Mouse (Mus musculus) heart, adult 2 months (tissue): Measurements from ENCODE around the gene Rnf11.

Source experiments
- EP300 ChIP-seq: fragments of 200-500 bp; IDR thresholded peaks from 2 replicates; pipeline ENCODE4 v1.6.1; 2011; ENCODE audit warnings: low read depth, low read length, control low read depth; ENCODE audit not compliant: insufficient read depth
- POLR2A ChIP-seq: fragments of 200-500 bp; IDR thresholded peaks from 2 replicates; pipeline ENCODE4 v1.6.1; 2011; ENCODE audit warnings: mild to moderate bottlenecking, low read depth, low read length, control low read depth; ENCODE audit not compliant: insufficient read depth

DNA sequence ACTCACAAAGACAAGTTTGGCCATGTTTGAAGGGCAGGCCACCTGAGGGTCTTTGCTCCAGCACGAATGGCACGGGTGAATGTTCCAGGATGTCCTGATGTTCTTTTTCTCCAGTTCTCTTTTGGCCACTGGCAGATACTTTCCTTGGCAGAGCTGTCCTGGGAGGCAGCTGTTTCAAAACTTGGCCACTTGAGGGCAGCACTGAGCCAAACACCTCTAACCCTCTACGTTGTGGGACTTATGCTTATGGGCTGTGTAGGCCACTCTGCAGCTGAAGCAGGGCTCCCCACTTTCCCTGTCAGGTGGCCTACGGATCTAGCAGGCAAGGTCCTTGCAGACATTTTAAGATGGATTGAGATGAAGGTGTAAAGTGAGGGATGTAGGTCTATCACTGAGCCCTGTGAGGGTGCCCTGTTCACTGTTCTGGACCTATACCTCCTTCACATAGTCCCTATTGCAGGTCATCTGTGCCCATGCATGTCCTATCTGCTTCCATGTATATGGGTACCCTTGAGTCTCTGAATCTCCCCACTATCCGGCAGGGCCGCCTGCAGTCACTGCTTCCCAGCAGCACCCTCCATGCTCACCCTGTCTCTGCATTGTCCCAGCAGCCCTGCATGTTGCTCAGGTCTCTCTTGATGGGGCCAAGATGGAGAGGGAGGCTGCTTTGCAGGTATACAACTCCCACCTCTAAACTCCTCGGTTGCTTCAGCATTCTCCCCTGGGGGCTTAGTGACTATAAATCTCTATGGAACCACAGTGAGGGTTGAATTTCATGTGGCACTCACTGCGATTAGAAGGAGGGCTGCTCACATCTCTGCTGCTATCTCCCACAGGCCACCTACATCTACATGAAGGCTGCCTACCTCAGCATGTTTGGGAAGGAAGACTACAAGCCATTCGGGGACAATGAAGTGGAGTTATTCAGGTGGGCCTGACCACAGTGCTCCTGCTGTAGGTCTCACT, 46.3 kb downstream of the Rnf11 start:
- TF ChIP-seq EP300 (no peak), POLR2A (no peak)
